Mouse (Mus musculus): ENCODE data around the gene Ddx19a. TPM values are rescaled to one million over a fixed set of nuclear protein-coding genes. Genes with fewer than 3 reads are reported as not detected.
A peak's percentile ranks its signal among the peaks of the same experiment; 100 is the strongest.
"Not testable (repeated sequence)": the region's sequence is repeated elsewhere in the genome, so short reads cannot be mapped to it uniquely, and the experiment has no call there.

The Ddx19a gene
- polyA plus RNA-seq (2012; rRNA removed): 28.4 and 33.3 TPM in 2 replicates

- DNase-seq (ENCODE audit: low spot score): peak; percentile 76
These were observed at the start of gene Ddx19a for GRCm38 (mm10) chr8:110997547-110998531. Gene Ddx19a, minus strand, starts transcription at chr8:110997800.

GRCm38 (mm10) chr8:111044003-111044734 is 46.6 kb upstream of the Ddx19a start:
- DNase-seq (ENCODE audit: low spot score): no peak

DNA sequence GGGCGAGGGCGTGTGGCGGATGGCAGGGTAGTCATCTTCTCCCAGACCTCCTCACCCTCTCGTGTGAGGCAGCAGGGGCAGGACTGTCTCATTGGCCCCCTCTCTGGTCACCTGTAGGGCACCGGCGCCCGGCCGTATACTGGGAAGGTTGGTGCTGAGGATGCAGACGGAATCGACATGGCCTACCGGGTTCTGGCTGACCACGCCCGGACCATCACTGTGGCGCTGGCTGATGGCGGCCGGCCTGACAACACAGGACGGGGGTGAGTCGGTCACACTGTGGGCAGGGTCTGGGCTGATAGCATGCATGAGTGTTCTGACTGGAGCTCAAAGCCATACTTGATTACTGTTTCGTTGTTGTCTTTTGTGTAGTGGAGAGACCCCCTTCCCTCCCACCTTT is 44.9 kb upstream of the Ddx19a start:
- no peak for DNase-seq (ENCODE audit: low spot score)

DNA sequence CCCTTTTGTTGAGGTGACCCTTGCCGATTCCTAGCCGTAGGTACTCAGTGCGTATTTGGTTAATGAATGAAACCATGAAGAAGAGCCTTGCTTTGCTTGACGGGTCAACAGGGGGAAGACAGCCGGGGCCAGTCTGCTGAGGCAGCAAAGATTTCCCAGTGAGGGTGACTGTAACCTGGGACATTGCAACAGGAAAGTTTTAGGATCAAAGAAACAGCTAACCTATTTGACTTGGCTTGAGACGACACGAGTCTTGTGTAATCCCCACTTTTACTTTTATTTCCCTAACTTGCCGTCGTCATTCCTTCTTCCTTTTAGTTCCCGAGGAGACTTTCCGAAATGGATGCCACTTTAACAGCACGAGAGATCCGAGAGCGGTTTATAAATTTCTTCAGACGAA is 39.0 kb upstream of the Ddx19a start:
- DNase-seq (ENCODE audit: low spot score): no peak

GRCm38 (mm10) chr8:111034276-111034675 is 36.7 kb upstream of the Ddx19a start:
- DNase-seq (ENCODE audit: low spot score): no peak

DNA sequence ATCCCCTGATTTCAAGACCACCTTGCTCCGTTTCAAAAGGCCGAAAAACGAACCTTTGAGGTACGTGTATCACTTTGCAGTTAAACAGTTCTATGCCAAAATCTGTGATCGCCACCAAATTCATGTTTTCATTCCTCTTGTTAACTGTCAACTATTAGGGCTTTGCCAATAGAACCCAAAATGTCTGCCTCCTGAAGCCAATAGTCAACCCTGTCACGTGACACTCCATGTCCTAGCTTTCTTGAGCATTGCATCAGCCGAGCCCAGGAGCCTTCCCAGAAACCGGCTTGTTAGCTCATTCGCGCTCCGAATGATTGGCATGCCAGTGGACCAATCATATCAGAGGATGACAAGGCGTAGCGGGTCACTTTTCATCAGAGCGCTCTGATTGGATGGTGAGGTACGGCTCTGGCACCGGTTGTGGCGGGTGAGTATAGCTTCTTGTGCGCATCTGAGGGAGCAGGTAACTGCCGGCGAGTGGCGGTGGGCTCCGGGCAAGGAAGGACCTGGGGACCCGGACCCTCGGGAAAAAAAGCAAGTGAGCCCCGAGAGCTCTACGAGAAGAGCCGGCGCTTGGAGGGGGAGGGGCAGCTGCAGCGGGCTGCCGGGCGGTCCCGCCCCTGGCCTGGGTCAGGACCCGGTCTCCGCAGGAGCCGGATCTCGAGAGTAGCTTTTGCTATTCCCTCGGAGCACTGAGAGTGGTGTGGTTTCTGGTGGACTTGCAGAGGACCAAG is 36.0 kb upstream of the Ddx19a start:
- DNase-seq (ENCODE audit: low spot score): peak; percentile 87

DNA sequence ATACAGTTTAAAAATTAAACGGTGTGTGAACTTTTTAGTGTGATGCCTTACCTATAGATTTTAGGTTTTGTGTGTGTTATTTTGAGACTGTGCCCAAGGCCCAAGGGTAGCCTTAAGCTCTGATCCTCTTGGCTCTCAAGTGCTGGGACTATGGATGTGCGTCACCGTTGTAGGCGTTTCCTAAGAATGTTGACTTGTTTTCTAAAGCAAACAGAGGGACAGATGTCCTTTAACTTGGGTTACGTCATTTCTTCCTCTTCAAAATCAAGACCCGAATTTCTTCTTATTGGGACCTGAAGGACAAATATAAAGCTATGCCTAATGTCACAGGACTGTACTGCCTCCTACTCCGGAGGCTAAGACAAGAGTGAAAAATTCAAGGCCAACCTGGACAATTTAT is 35.3 kb upstream of the Ddx19a start, which contains the start of gene Aars:
Gene Aars (plus strand): TSS at position 229 of the 400 bp plus-strand sequence.
- no peak for DNase-seq (ENCODE audit: low spot score)

DNA sequence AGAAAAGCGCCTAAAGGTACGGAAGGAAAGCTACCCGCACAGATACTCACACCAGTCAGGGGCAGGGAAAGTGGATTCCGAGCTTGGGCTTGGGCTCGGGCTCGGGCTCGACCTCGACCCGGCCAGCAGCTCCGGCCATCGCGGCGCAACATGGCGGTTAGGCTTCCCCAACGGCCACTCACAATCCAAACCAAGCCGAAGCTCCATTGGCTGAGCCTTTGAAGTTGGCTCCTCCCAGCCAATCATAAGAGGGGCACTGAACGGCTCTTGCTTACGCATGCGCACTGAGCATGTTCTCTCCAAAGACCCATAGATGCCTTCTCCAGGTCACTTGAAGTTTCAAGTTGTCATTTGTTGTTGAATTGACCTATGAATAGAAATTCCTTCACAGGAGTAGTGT is 34.0 kb upstream of the Ddx19a start, which contains the start of gene Ddx19b:
Gene Ddx19b (minus strand): TSS at position 180 of the 400 bp plus-strand sequence.
- DNase-seq (ENCODE audit: low spot score): no peak

- no peak for DNase-seq (ENCODE audit: low spot score)
These were observed 32.4 kb upstream of the Ddx19a start for GRCm38 (mm10) chr8:111030045-111030444.

- no peak for DNase-seq (ENCODE audit: low spot score)
These were observed 32.0 kb upstream of the Ddx19a start for GRCm38 (mm10) chr8:111029589-111029988.

DNA sequence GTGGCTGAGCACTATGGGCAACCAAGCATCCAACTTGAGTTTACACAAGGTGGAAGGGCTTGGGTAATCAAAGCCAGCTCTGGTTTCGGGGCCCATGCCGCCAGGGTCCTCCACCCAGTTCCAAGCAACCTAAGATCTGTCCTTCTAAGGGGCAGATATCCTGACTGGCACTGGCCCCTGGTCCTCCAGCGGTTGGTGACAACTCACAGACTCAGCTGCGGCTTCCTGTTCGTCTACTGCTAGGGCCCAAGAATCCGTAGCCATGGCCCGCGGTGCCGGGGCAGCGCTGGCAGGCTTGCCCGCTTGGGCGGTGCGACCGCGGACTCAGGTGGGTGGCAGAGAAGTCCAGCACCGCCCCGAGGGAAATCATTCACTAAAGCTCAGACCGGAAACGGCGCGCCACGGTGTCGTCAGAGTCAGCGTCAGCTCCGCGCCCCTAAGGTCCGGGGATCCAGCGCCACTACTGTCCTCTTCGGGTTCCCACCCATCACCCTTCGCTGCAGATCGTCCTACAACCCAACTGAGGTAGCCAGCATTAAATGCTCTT is 29.9 kb upstream of the Ddx19a start:
- peak; percentile 78 for DNase-seq (ENCODE audit: low spot score)

GRCm38 (mm10) chr8:111026609-111027008 is 29.0 kb upstream of the Ddx19a start:
- not testable (repeated sequence) for DNase-seq (ENCODE audit: low spot score)

GRCm38 (mm10) chr8:111010230-111010991 is 12.8 kb upstream of the Ddx19a start:
- not testable (repeated sequence) for DNase-seq (ENCODE audit: low spot score)

GRCm38 (mm10) chr8:110996641-110997430 is 764 bp downstream of the Ddx19a start:
- DNase-seq (ENCODE audit: low spot score): no peak

- no peak for DNase-seq (ENCODE audit: low spot score)
These were observed 7.6 kb downstream of the Ddx19a start for GRCm38 (mm10) chr8:110990017-110990416.

- DNase-seq (ENCODE audit: low spot score): no peak
These were observed 9.5 kb downstream of the Ddx19a start for GRCm38 (mm10) chr8:110987805-110988744.

DNA sequence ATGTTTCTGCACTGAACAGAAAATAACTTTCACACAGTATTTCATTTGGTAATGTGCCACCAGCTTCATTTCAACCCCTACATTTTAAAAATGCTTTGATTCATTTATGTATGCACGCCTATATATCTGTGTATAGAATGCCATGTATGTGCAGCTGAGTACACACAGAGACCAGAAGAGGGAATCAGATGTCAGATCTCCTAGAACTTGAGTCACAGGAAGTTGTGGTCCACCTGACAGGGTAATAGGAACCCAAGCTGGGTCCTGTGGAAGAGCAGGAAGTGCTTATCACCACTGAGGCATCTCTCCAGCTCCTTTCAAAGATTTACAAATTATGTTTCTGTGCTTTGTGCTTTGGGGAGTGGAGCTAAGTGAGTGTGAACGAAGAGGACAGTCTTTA is 16.3 kb downstream of the Ddx19a start:
- no peak for DNase-seq (ENCODE audit: low spot score)

DNA sequence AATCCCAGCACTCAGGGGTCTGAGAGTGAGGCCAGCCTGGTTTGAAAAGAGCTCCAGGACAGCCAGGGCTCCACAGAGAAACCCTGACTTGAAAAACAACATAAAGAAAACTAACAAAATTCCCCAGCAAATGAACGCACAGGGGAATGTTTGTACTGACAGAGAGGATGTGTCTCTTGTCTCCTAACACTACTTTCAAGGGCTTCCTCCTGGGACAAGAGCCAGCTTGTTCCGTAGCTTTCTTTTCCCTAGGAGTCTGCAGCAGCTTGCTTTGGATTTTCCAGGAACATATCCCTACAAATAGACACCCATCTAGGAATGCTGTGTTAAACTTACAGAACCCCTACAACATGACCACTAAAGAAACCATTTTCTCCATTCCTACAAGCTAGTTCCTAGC is 19.6 kb downstream of the Ddx19a start:
- not testable (repeated sequence) for DNase-seq (ENCODE audit: low spot score)

- not testable (repeated sequence) for DNase-seq (ENCODE audit: low spot score)
These were observed 21.1 kb downstream of the Ddx19a start for GRCm38 (mm10) chr8:110976532-110976931.

All from urinary bladder, adult 2 months (tissue).